Mouse (Mus musculus): ENCODE measurements around the gene Ttll5. TPM values are rescaled to one million over a fixed set of nuclear protein-coding genes. Genes with fewer than 3 reads are reported as not detected.

Ttll5 gene
- polyA plus RNA-seq, 1 experiment from 2014 or later = 8.7 TPM

DNA sequence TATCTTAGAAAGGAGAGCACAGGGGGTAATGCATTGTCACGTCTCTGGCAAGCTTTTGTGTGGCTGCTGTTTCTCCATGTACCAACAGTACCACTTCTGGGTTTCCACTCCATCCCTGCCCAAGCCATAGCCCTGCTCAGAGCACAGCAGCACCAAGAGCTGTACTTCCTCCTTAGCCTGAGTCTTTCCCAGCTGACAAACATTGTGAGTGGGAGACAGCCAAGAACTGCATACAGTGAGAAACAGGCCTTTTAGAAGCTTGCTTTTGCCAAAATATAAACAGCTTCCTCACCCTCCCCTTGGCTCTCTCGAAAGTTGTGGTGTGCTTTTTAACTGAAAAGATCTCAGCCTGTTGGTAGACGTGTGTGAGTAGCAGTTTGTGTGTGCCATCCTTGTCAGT lies 182.9 kb downstream of the Ttll5 start:
- no peak for DNase-seq (ENCODE audit: low spot score)

DNA sequence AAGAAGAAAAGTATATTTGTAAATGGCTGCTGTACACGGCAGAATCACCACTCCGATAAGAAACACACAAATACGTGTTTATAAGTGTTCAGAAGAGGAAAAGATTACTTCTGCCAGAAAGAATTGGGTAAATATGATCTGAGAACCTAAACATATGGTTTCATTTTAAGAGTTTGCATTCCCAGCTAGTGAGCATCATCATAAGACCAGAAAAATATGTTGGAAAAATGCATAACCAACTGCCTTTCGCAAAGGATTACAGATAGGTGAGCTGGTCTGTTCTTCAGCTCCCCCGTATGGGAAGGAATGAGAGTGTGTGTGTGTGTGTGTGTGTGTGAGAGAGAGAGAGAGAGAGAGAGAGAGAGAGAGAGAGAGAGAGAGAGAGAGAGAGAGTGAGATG lies 186.2 kb downstream of the Ttll5 start:
- no peak for DNase-seq (ENCODE audit: low spot score)

DNA sequence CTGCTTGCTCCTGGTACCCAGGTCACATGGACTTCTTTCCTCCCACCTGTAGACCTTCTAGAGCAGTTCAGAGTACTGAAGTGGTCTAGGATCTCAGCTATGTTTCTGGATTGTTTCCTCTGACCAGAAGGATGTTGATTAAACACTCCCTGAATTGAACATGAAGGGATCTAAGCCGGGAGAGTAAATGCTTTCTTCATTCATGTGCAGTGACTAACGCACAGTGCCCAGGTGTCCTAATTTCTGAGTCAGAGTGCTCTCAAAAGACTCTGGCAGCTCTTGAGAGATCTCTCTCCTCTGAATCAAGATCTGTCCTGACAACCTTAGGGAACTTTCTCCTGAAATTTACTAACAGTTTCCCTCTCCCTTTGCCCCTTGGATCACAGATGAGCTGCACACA lies 187.7 kb downstream of the Ttll5 start:
- no peak for DNase-seq (ENCODE audit: low spot score)

DNA sequence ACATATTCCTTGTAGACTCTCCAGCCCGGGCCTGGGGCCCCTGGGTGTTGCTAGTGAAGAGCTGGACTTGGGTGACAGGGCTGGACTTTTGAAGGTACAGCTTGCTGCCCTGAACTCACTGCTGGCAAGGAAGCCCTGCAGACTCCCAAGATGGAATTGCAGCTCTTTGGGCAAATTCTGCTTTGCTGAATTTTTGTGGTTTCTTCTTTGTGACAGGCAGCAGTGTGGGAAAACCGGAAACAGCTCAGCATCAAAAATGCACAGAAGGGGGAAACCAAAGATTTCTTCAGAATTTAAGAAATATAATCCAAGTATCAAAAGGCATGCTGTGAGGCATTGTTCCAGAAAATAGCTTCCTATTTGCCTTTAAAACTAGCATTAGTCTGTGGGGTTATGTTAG lies 189.7 kb downstream of the Ttll5 start:
- DNase-seq (ENCODE audit: low spot score) = no peak

DNA sequence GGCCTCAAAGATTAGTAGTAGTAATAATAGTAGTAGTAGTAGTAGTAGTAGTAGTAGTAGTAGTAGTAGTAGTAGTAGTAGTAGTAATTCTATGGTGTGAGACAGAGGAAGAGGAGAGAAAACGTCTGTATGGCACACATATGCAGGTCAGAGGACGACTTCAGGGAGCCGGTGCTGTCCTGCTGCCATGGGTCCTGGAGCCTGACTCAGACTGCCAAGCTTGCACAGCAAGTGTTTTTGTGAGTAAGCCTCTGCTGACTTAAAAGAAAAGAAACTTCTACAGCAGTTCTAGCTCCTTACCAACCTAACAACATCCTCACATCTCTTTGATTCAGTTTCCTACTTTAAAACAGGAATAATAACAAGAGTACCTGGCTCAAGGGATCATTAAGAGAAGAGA lies 190.2 kb downstream of the Ttll5 start:
- no peak for DNase-seq (ENCODE audit: low spot score)

DNA sequence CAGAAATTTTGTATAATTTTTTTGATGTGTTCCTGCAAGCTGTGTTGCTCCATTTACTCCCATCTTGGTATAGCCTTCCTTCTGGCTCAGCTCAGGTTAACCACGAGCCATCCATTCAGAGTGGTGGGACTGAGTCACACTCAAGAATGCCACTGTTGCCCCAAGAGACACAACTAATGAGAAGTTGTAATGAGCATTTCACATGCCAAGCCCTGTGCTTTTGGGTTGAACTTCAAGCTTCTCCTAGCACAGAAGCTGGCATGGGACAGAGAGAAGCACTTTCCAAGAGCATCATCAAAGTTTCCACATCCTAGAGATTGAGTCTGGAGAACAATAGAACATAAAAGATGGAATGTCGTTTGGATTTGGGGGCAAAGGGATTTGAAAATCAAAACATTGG lies 190.7 kb downstream of the Ttll5 start:
- no peak for DNase-seq (ENCODE audit: low spot score)

DNA sequence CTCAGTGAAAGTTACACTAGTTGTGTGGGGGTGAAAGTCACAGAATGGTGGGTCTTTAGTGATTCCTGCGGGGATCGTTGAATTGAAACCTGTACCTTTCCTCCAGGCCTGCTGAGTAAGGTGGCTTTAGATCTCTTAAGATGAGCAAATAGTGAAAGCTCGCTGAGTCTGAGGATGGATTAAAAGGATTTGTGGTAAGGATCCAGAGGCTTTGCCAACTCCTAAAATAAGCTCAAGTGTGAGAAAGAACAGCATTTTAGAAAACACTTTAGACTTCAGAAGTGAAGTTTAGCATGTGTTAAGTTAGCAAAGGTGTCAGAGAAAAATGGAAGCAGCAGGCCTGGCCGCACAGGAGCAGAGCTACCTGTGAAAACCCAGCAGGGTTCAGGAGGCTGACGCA lies 192.9 kb downstream of the Ttll5 start:
- no peak for DNase-seq (ENCODE audit: low spot score)

DNA sequence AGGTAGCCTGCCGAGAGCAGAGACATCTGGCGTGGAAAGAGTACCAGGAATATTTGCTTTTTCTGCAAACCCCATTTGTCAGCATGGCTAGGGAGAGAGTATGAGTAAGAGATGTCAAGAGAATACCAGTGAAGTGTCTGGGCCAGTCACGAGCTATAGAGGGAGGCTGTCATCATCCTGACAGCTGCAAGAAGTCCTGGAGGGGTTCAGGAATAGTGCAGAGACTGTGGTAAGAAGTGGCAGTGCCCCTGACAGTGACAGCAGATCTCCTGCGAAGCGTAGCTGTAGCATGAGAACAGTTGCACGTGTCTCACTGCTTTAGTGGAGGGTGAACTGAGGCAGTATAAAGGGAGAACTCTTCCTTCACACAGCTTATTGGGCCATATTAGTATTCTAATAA lies 197.1 kb downstream of the Ttll5 start:
- DNase-seq (ENCODE audit: low spot score) = no peak

DNA sequence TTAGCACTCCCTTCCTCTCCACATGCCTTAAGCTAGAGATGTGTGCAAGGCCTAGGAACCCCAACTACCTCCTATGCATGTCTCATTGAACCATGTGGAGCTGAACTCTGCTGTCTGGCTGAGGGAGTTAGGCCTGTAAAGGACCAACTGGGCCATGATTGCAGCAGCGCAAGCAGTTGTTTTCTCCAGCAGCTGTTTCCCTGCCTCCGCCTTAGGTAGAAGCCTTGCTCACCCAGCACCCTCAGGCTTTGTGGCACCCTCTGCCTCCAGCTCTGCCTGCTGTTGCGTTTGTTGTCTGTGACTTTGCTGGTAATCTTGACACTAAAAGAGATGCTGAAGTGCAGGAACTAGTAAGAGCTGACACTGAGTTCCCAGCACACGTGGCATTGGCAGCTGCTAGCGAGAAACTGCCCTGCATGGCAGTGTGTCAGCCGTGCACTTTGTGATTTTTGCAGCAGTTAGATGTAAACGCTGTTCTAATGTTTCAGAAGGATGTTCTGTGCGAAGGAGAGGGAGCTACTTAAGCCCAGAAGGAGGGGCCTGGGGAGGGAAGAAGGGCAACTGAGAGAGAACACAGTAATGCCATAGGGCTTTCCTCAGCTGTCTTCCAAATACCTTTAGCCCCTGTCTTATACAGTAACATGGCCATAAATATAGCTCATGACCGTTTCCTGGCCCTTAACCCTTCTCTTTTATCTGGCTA lies 198.0 kb downstream of the Ttll5 start:
- no peak for DNase-seq (ENCODE audit: low spot score)

DNA sequence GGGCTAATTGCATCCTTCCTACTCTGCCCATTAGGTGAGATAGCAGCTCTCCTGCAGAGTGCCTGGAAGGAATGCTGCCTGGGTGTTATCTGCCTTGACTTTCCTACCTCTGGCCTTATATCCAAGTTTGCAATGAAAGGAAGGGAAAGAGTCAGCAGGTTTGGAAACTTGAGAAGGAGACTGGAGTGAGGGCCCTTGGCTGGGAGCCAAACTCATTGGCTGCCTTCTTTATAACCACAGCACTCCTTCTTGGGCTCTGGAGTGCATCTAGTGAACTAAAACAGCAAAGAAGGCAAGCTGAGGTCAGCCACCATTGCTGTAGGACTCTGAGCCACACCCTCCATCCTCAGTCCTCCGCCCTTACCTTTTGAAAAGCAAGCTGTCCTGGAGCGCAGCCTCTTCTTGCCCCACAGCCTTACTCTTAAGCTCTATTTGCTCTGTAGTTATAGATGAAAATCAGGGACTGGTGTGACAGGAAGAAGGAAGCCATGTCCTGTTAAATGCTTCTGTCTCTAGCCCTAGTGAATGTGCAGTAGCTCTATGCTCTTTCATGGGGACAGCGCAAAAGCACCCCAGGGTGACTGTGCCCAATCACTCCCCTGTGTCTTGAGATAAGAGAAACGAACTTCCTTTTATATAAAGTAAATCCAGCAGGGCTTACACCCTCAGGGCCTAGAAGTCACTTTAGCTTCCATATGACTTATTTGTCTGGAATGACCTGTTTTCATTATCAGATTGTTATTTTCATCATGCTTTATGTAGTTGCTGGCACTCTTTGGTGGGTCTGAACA lies 198.8 kb downstream of the Ttll5 start:
- no peak for DNase-seq (ENCODE audit: low spot score)

DNA sequence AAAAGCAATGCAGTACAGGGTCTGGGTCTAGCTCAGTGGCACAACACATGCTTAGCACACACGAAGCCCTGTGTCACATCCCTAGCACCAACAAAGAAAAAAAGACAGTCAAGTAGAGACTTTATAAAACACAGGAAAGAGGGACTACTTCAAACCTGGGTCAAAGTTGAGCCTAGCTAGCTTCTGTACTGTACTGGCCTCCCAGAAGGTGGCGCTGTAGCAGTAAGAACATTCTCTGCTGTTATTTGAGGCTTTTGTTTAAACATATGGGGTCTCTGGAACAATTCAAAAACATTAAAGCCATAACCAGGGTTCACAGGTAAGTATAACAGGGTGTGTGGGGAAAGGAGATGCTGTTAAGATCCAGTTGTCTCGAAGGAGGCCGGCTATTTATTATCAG lies 200.0 kb downstream of the Ttll5 start:
- DNase-seq (ENCODE audit: low spot score) = peak; percentile 70

DNA sequence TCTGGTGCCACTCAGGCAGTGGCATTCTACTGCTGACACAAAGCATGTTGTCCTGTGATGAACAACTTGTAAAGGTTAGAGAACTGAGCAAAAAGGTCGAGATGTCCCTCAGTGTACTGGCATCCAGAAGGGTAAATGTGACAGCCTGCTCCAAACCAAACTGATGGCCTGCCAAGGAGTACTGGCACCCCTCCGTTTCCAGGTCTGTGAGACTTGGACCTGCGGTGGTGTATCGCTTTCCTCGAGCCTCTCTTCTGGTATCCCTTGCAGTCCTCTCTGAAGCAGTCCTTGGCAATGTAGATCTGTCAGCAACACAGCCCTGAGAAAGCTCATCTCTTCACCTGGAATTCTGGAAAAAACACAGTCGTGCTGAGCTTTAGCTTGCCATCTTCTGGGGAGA lies 201.0 kb downstream of the Ttll5 start:
- no peak for DNase-seq (ENCODE audit: low spot score)

DNA sequence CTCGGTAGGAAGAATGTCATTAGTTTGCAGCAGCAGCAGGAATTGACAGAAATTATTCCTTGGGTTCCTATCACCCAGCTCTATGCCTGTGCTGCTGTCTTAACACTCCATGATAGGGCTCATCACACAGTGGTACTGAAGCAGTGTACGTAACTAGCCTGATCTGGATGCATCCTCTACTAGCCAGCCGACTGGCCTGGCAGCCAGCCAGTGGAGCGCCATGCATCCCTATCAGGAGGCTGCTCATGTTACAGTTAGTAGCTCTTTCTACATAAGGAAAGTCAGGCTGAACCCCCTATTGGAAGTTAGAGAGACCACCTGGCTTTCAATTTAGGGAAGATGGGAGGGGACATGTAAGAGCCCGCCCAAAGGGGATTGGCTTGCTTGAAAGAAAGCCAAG lies 202.5 kb downstream of the Ttll5 start:
- no peak for DNase-seq (ENCODE audit: low spot score)

DNA sequence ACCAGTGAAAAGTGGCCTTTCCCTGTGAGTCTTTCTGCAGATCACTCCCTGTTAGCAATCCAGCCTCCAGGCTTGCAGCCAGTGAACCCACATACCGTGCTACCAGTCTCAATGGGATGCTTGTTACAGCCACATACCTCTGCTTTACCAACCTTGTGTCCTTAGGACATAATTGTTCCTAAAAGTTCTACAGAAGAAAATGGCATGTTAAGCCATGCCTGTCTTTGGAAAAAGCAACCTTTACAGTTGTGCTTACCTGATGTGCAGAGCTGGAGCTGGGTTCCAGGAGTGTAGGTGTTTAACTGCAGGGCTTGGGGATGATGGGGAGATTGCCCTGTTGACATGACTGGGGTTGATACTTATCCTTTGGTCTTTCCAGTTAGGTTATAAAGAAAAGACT lies 203.3 kb downstream of the Ttll5 start:
- no peak for DNase-seq (ENCODE audit: low spot score)

DNA sequence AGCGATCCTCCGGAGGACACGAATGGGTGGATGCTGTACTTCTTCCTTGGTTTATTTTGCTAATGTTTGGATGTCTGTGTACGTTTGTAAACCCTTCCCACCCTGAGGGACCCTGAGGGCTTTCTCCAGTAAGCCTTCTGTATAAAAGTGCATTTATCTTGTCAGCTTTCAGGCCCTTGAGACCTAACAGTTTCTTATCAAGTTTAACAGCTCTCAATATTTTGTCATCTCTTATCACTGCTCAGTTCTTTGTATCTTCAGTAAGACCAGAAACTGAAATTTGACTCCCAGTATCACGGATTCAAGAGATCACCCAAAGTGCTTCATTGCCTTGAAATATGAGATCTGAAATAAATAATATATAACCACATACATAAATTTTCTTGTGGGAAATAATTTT lies 206.5 kb downstream of the Ttll5 start:
- DNase-seq (ENCODE audit: low spot score) = no peak

DNA sequence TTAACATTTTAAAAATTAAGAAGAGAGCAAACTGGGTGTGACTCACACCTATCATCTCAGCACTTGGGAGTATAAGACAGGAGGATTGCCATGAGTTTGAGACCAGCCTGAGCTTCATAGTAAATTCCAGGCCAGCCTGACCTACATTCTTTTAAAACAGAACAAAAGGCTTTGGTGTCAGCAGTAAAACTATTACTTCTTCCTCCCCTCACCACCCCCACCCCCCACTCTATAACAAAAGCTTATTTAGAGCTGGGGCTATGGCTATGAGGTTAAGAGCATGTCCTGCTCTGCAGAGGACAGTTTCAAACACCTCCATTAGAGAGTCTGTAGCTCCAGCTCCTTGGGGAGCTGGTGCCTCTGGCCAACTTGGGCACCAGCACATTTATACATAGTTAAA lies 211.1 kb downstream of the Ttll5 start:
- DNase-seq (ENCODE audit: low spot score) = no peak

DNA sequence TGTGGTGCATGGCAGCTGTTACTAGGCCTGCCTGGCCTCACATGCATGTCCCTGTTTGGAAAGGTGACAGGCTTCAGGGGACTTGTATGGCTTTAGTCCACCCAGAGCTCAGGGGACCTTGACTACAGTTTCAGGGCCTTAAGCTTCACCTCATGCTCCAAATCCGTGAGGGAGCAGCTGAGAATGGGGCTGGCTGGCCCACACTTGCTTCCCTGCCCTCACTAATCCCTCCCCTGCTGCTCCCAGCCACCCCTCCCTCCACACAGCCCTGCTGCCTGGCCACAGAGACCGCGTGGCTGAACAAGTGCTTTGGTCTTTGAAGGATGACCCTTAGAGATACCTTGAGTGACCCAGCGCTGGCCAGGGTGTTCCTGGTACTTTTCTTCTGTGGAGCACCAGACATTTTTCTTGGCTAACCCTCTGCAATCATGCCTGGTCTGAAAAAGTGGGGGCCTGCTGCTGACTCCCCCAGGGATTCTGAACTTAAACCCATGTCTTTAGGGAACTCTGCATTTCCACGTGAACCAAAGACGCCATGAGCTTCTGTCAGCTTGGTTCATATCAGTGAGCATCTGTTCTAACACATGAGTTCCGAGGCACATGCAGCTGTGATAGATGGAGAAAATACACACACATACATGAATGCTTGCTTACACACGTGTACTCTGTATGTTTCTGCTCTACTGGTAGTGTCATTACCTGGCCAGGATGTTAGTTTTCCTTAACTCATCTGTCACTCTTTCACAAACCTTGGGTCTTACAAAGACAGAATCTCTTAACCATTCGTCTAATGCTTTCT lies 212.1 kb downstream of the Ttll5 start:
- no peak for DNase-seq (ENCODE audit: low spot score)

DNA sequence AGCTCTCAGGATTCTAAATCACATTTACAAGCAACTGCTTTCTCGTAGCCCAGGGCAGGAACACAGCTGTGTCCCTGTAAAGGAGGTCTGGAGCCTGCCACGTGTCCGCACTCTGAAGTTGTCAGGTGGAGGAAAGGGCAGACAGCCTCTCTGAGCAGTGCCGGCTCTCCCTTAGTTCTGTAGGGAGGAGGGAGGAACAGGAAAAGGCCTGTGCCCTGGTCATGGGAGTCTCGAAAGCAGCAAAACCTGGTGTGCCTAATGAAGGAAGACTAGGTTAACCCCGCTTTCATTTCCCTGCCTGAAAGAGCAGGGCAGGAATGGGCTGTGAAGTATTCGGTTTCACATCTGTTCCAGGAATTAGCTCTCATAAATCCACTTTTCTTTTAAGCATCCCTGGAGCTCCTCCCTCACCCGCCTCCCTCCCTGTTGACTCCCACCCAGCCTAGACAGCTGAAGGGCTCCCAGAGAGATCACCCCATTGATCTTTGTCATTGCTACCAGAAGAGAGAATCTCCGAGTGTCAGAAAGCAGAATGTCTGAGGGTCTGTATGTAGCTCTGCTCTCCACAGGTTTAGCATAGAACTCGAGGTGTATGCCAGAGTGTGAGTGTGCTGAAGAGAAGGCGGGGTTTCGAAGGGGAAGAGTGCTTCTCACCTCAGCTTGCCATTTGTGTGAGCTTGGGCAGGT lies 212.9 kb downstream of the Ttll5 start:
- no peak for DNase-seq (ENCODE audit: low spot score)

DNA sequence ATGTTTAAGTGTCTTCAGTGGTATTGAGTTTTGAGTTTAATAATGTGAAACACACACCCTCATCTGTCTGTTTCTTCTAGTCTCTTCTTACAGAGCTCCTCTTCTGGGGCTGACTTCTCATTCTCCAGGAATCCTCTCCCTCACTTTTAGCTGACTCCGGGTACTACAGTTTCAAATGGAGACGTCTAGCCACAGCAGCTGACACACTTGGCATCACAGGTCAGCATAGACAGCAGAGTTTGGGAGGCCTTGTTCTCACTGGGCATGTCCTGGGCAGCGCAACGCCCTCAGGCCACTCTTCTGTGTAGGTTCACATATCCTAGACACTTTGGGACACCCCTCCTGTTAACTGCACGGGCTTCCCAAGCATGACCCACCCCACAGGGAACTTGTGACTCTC lies 214.6 kb downstream of the Ttll5 start:
- DNase-seq (ENCODE audit: low spot score) = no peak

DNA sequence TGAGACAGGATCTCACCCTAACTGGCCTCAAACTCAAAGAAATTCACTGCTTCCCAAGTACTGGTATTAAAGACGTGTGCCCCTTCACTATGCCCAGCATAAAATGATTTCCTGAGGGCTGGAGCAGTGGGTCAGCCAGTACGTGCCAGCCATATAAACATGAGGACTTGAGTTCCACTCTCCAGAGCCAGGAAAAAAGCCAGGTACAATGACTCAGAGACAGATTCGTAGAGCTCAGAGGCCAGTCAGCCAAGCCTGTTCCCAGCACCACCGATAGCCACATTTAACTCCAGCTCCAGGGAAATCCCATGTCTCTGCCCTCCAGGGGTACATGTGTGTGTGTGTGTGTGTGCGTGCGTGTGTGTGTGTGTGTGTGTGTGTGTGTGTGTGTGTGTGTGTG lies 215.3 kb downstream of the Ttll5 start:
- no peak for DNase-seq (ENCODE audit: low spot score)

DNA sequence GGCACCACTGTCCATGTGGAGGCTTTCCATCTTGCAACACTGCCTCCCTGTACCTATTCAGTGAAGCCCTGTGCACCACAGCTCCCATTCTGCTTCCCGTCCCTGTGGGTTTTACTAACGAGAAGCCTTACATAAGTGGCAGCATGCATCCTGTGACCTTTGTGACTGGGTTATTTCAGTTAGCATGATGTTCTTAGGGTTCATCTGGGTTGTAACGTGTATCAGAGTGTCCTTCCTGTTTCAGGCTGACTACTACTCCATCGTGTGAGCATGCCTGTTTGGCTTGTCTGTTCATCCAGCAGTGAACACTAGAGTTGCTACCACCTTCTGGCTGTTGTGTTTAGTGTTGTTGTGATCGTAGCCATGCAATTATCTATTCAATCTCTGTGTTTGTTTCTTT lies 221.7 kb downstream of the Ttll5 start:
- peak; percentile 47 for DNase-seq (ENCODE audit: low spot score)

DNA sequence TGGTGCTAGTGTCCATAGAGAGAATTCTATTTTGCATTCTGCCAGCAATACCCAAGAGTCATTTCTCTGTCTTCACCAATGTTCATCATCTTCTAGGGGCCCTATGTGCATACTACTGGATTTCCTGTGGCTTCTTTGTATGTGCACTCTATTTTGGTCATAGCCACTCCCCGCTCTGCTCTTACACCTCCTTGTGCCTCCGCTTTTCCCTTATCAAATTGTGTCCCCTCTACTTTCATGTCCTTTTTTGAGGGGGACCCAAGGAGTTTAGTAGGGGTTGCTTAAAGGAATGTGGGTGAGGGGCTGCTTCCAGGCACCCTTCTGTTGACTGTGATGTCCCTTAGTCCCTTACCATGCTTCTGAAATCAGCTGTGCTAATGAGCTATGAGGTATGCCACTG lies 222.3 kb downstream of the Ttll5 start:
- DNase-seq (ENCODE audit: low spot score) = peak; percentile 31
